ENCODE assay signal across 9 mouse cellular contexts in the genomic region with DNA sequence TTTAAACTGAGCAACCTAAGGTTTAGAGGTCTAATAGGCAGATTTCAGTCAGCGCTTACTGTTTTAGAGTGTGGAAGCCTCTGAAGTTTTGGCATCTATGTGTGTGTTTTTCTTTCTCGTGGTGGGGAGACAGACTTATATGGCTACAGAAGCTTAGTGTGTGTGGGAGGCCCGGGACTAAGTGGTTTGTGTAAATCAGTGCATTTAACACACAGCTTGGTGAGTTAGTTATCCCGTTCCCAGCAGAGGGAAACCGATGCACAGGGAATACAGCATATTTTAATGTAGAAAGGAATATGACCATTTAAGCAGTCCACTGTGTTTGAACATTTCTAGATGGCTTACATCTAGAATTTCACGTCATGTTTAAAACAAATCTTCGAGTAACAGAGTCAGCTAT. TPM values are rescaled to one million over a fixed set of nuclear protein-coding genes. Genes with fewer than 3 reads are reported as not detected.
DNase-seq lines count a peak whose midpoint lies in the region; ATAC-seq and TF ChIP-seq lines count a peak whose summit lies in the region.
"Had no signal": no experiment of that assay in that cellular context is flagged by ENCODE, and none has a peak within 500 bp of the region (broad histone marks: within the 10 kb centered on the region; RNA-seq: fewer than 3 reads in every experiment).

No protein-coding gene starts in this region.

- 0 out of 2 replicates have a peak overlapping the region, but pooled peaks have one; percentile 75 for H3K9ac ChIP-seq in hindbrain, embryonic 15.5 days
- peak overlapping the region; percentile 81; the same call in 1 of the 2 replicates for H3K9ac ChIP-seq in midbrain, embryonic 14.5 days (replicated peaks; ENCODE audit: low read length)

- peak overlapping the region; percentile 77 for H3K4me2 ChIP-seq in hindbrain, embryonic 15.5 days
- peak overlapping the region; percentile 81 for H3K4me2 ChIP-seq in midbrain, embryonic 14.5 days (ENCODE audit: low read length)

- no peaks in the 10 kb centered on the region for H3K27me3 ChIP-seq in hindbrain, embryonic 15.5 days
- no peaks in the 10 kb centered on the region for H3K27me3 ChIP-seq in midbrain, embryonic 14.5 days (ENCODE audit: control insufficient read depth, insufficient read depth, low read length)
- H3K27me3 ChIP-seq: Patski had no signal

- H3K9me3 ChIP-seq in hindbrain, embryonic 15.5 days: no peaks in the 10 kb centered on the region
- no peaks in the 10 kb centered on the region for H3K9me3 ChIP-seq in midbrain, embryonic 14.5 days (ENCODE audit: control insufficient read depth, low read length)

- no peak for TF ChIP-seq POLR2A in cortical plate, adult 2 months (IDR thresholded peaks at IDR 0.05; ENCODE audit: extremely low read depth, insufficient read depth, low read length)

- H3K4me1 ChIP-seq in cortical plate, adult 2 months (ENCODE audit: control insufficient read depth, insufficient read depth, low read length): peaks cover 2% of the 10 kb centered on the region
- H3K4me1 ChIP-seq in hindbrain, embryonic 15.5 days (replicated peaks): peaks cover 19% of the 10 kb centered on the region
- peaks cover 13% of the 10 kb centered on the region for H3K4me1 ChIP-seq in midbrain, embryonic 14.5 days (ENCODE audit: control insufficient read depth, insufficient read depth, low read length)

- H3K27ac ChIP-seq in cortical plate, adult 2 months (ENCODE audit: insufficient read depth, low read length): no peak overlapping the region
- H3K27ac ChIP-seq in hindbrain, embryonic 15.5 days (replicated peaks): no peak overlapping the region
- H3K27ac ChIP-seq in midbrain, embryonic 14.5 days (replicated peaks; ENCODE audit: low read depth, low read length): no peak overlapping the region

- ATAC-seq in hindbrain, embryonic 15.5 days (ENCODE audit: low FRiP score, low read depth): no peak
- no peak for ATAC-seq in midbrain, embryonic 14.5 days (ENCODE audit: low FRiP score, low TSS enrichment)

- DNase-seq in kidney, adult 9 months: peak; percentile 19
- DNase-seq in kidney, postnatal 10 days: no peak
- DNase-seq in midbrain, embryonic 14.5 days: peak; percentile 22
- DNase-seq in embryo, embryonic 10.5 days (ENCODE audit: low spot score): no peak
- DNase-seq in left cerebral cortex, adult 11 months (ENCODE audit: low spot score): no peak
- DNase-seq in thymus, postnatal 10 days (ENCODE audit: low spot score in 2 of 2): no peak

- peak overlapping the region; percentile 83; the same call in 1 of the 2 replicates for H3K4me3 ChIP-seq in cortical plate, adult 2 months (ENCODE audit: insufficient read depth, low read length)
- peak overlapping the region; percentile 92 for H3K4me3 ChIP-seq in hindbrain, embryonic 15.5 days
- H3K4me3 ChIP-seq in midbrain, embryonic 14.5 days (replicated peaks; ENCODE audit: low read depth, low read length): peak overlapping the region; percentile 82

- no peaks in the 10 kb centered on the region for H3K36me3 ChIP-seq in hindbrain, embryonic 15.5 days
- H3K36me3 ChIP-seq in midbrain, embryonic 14.5 days (ENCODE audit: control insufficient read depth, insufficient read depth, low read length): no peaks in the 10 kb centered on the region

- 40% methylated on average over 7 of the region's 7 CpGs for WGBS in hindbrain, embryonic 15.5 days
- WGBS in midbrain, embryonic 14.5 days: 37% methylated on average over 7 of the region's 7 CpGs

- no peak for TF ChIP-seq CTCF in cortical plate, adult 2 months (IDR thresholded peaks at IDR 0.05; ENCODE audit: extremely low read depth, insufficient read depth, low read length)

RNA-seq across cellular contexts. Expression of gene Dcbld2, which starts 1.6 kb away (rescaled TPM):
- 18.4 and 20.2 TPM in 2 replicates for polyA plus RNA-seq in cortical plate, adult 2 months (2012; rRNA removed)
- 8.1 and 8.2 TPM in 2 replicates for polyA plus RNA-seq in hindbrain, embryonic 15.5 days (2015; fragmentation: Nextera tagmentation; extraction: Ambion mirVana)
- polyA plus RNA-seq in midbrain, embryonic 14.5 days (2014; fragmentation: Nextera tagmentation; extraction: Ambion mirVana): 9.3 and 11.8 TPM in 2 replicates

Comparison
In these comparisons a context has a peak if more than half of its experiments do, and no peak if none do; other contexts are left out.
1. DNase-seq: peak in kidney, adult 9 months (single experiment) and midbrain, embryonic 14.5 days (single experiment); none in kidney, postnatal 10 days (single experiment), embryo, embryonic 10.5 days (single experiment), left cerebral cortex, adult 11 months (single experiment) and thymus, postnatal 10 days (0 of 2).
2. Peak in every context shown above with its lines, with median percentiles within 50 percentile points of each other: H3K4me3 ChIP-seq.